13 mouse cellular contexts compared by ENCODE assay signal in the genomic region with DNA sequence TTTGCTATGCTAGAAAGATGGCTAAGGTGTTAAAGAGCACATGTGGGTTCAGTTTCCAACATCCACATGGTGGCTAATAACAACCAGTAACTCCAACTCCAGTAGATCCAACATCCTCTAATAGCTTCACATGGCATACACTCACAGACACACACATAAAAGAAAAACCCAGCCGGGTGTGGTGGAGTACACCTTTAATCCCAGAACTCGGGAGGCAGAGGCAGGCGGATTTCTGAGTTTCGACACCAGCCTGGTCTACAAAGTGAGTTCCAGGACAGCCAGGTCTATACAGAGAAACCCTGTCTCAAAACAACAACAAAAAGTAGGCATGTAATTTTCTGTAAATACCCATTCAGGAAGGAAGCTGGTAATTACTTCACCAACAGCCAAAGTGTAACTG. TPM values are rescaled to one million over a fixed set of nuclear protein-coding genes. Genes with fewer than 3 reads are reported as not detected.
DNase-seq lines count a peak whose midpoint lies in the region; ATAC-seq lines count a peak whose summit lies in the region.
"Had no signal": no experiment of that assay in that cellular context is flagged by ENCODE, and none has a peak within 500 bp of the region (broad histone marks: within the 10 kb centered on the region; RNA-seq: fewer than 3 reads in every experiment).

No protein-coding gene starts in this region.

- no peaks in the 10 kb centered on the region for H3K9me3 ChIP-seq in midbrain, embryonic 12.5 days
- no peaks in the 10 kb centered on the region for H3K9me3 ChIP-seq in midbrain, embryonic 11.5 days (ENCODE audit: control insufficient read depth, low read length)
- H3K9me3 ChIP-seq in embryonic facial prominence, embryonic 10.5 days: no peaks in the 10 kb centered on the region
- no peaks in the 10 kb centered on the region for H3K9me3 ChIP-seq in limb, embryonic 12.5 days
- H3K9me3 ChIP-seq in kidney, embryonic 15.5 days (replicated peaks): no peaks in the 10 kb centered on the region

- H3K36me3 ChIP-seq in midbrain, embryonic 12.5 days: peaks cover 32% of the 10 kb centered on the region
- peaks cover 15% of the 10 kb centered on the region for H3K36me3 ChIP-seq in midbrain, embryonic 11.5 days (ENCODE audit: control insufficient read depth, insufficient read depth, low read length)
- H3K36me3 ChIP-seq in embryonic facial prominence, embryonic 10.5 days (replicated peaks): peaks cover 58% of the 10 kb centered on the region
- H3K36me3 ChIP-seq in limb, embryonic 12.5 days: peaks cover 48% of the 10 kb centered on the region
- peaks cover 43% of the 10 kb centered on the region for H3K36me3 ChIP-seq in kidney, embryonic 15.5 days

- peak overlapping the region; percentile 99; the same call in 1 of the 2 replicates for H3K4me3 ChIP-seq in midbrain, embryonic 12.5 days
- no peak overlapping the region for H3K4me3 ChIP-seq in midbrain, embryonic 11.5 days (ENCODE audit: low read depth, low read length)
- H3K4me3 ChIP-seq in embryonic facial prominence, embryonic 10.5 days: peak overlapping the region; percentile 99
- peak overlapping the region; percentile 82; the same call in 1 of the 2 replicates for H3K4me3 ChIP-seq in limb, embryonic 12.5 days (replicated peaks)
- no peak overlapping the region; the same call in 1 of the 2 replicates for H3K4me3 ChIP-seq in kidney, embryonic 15.5 days (replicated peaks)

- no peaks in the 10 kb centered on the region for H3K27me3 ChIP-seq in midbrain, embryonic 12.5 days
- H3K27me3 ChIP-seq in midbrain, embryonic 11.5 days (ENCODE audit: control insufficient read depth, insufficient read depth, low read length): no peaks in the 10 kb centered on the region
- no peaks in the 10 kb centered on the region for H3K27me3 ChIP-seq in embryonic facial prominence, embryonic 10.5 days (replicated peaks; ENCODE audit: low read depth, poor library complexity, severe bottlenecking)
- no peaks in the 10 kb centered on the region for H3K27me3 ChIP-seq in limb, embryonic 12.5 days
- no peaks in the 10 kb centered on the region for H3K27me3 ChIP-seq in kidney, embryonic 15.5 days

- WGBS in midbrain, embryonic 12.5 days: 90% methylated on average over 4 of the region's 4 CpGs
- WGBS in midbrain, embryonic 11.5 days: 94% methylated on average over 4 of the region's 4 CpGs
- WGBS in embryonic facial prominence, embryonic 10.5 days: 92% methylated on average over 4 of the region's 4 CpGs
- 90% methylated on average over 4 of the region's 4 CpGs for WGBS in limb, embryonic 12.5 days
- 90% methylated on average over 4 of the region's 4 CpGs for whole genome bisulfite sequencing in kidney, embryonic 15.5 days

- peaks cover 21% of the 10 kb centered on the region for H3K4me1 ChIP-seq in midbrain, embryonic 12.5 days
- peaks cover 8% of the 10 kb centered on the region for H3K4me1 ChIP-seq in midbrain, embryonic 11.5 days (ENCODE audit: control insufficient read depth, insufficient read depth, low read length)
- H3K4me1 ChIP-seq in embryonic facial prominence, embryonic 10.5 days: peaks cover 16% of the 10 kb centered on the region
- H3K4me1 ChIP-seq in limb, embryonic 12.5 days (replicated peaks): peaks cover 11% of the 10 kb centered on the region
- H3K4me1 ChIP-seq in kidney, embryonic 15.5 days: peaks cover 19% of the 10 kb centered on the region

- H3K4me2 ChIP-seq in midbrain, embryonic 12.5 days (replicated peaks): peak overlapping the region; percentile 66
- no peak overlapping the region; the same call in 1 of the 2 replicates for H3K4me2 ChIP-seq in midbrain, embryonic 11.5 days
- peak overlapping the region; percentile 62 for H3K4me2 ChIP-seq in limb, embryonic 12.5 days
- no peak overlapping the region for H3K4me2 ChIP-seq in kidney, embryonic 15.5 days

- H3K27ac ChIP-seq in midbrain, embryonic 12.5 days (replicated peaks): no peak overlapping the region
- no peak overlapping the region for H3K27ac ChIP-seq in midbrain, embryonic 11.5 days (ENCODE audit: low read depth, low read length)
- no peak overlapping the region for H3K27ac ChIP-seq in embryonic facial prominence, embryonic 10.5 days (replicated peaks)
- no peak overlapping the region for H3K27ac ChIP-seq in limb, embryonic 12.5 days
- H3K27ac ChIP-seq in kidney, embryonic 15.5 days: no peak overlapping the region
- H3K27ac ChIP-seq: stomach, postnatal 0 days had no signal

- DNase-seq in heart, adult 11 months: peak; percentile 79
- DNase-seq in heart, postnatal 4 days: no peak
- DNase-seq in midbrain, embryonic 11.5 days (ENCODE audit: low spot score, missing footprints): no peak
- DNase-seq in embryonic facial prominence, embryonic 10.5 days (ENCODE audit: low spot score): no peak
- DNase-seq in gastrocnemius, postnatal 10 days: no peak
- DNase-seq: cerebellum, adult 11-12 months; gastrocnemius, postnatal 25 days; kidney, adult 2 months; kidney, postnatal 4 days had no signal

- H3K9ac ChIP-seq in midbrain, embryonic 12.5 days (replicated peaks): no peak overlapping the region
- H3K9ac ChIP-seq in midbrain, embryonic 11.5 days (ENCODE audit: low read length): no peak overlapping the region
- no peak overlapping the region for H3K9ac ChIP-seq in limb, embryonic 12.5 days (replicated peaks)
- no peak overlapping the region for H3K9ac ChIP-seq in kidney, embryonic 15.5 days

- no peak for ATAC-seq in midbrain, embryonic 12.5 days (ENCODE audit: low FRiP score, low read depth)
- ATAC-seq in midbrain, embryonic 11.5 days (ENCODE audit: low FRiP score): no peak
- no peak for ATAC-seq in limb, embryonic 12.5 days (ENCODE audit: insufficient number of reproducible peaks, insufficient read depth, low FRiP score, low TSS enrichment, low read depth)
- ATAC-seq in kidney, embryonic 15.5 days (replicated peaks; ENCODE audit: low FRiP score): no peak

RNA-seq across cellular contexts. Expression of gene Nasp, which starts 2.9 kb away (rescaled TPM):
- total RNA-seq in heart, postnatal 4 days (2021): 10 to 100 TPM; 89.1 to 92.2 TPM
- 229 and 242 TPM in 2 replicates for polyA plus RNA-seq in midbrain, embryonic 12.5 days (2016; fragmentation: Nextera tagmentation; extraction: Ambion mirVana)
- 304 and 328 TPM in 2 replicates for polyA plus RNA-seq in midbrain, embryonic 11.5 days (2014; fragmentation: Nextera tagmentation; extraction: Ambion mirVana)
- 333 and 342 TPM in 2 replicates for polyA plus RNA-seq in embryonic facial prominence, embryonic 10.5 days (2016; fragmentation: Nextera tagmentation; extraction: Ambion mirVana)
- polyA plus RNA-seq in limb, embryonic 12.5 days (2016; fragmentation: Nextera tagmentation; extraction: Ambion mirVana): 322 and 325 TPM in 2 replicates
- 175 and 180 TPM in 2 replicates for polyA plus RNA-seq in kidney, embryonic 15.5 days (2015; fragmentation: Nextera tagmentation; extraction: Ambion mirVana)
- total RNA-seq in gastrocnemius, postnatal 10 days (2021): 10 to 100 TPM; 22.2 to 28.5 TPM

RNA-seq across cellular contexts. Expression of gene Akr1a1, which starts 26.6 kb away (rescaled TPM):
- 100 to 1,000 TPM; 438 to 466 TPM for total RNA-seq in heart, postnatal 4 days (2021)
- polyA plus RNA-seq in midbrain, embryonic 12.5 days (2016; fragmentation: Nextera tagmentation; extraction: Ambion mirVana): 463 and 513 TPM in 2 replicates
- 544 TPM in 2 replicates for polyA plus RNA-seq in midbrain, embryonic 11.5 days (2014; fragmentation: Nextera tagmentation; extraction: Ambion mirVana)
- 644 and 663 TPM in 2 replicates for polyA plus RNA-seq in embryonic facial prominence, embryonic 10.5 days (2016; fragmentation: Nextera tagmentation; extraction: Ambion mirVana)
- polyA plus RNA-seq in limb, embryonic 12.5 days (2016; fragmentation: Nextera tagmentation; extraction: Ambion mirVana): 634 and 637 TPM in 2 replicates
- polyA plus RNA-seq in kidney, embryonic 15.5 days (2015; fragmentation: Nextera tagmentation; extraction: Ambion mirVana): 721 and 765 TPM in 2 replicates
- 100 to 1,000 TPM; 300 to 334 TPM for total RNA-seq in gastrocnemius, postnatal 10 days (2021)

RNA-seq across cellular contexts. Expression of gene Ccdc17, which starts 28.4 kb away (rescaled TPM):
- total RNA-seq in heart, postnatal 4 days (2021): 1 to 10 TPM; 1.5 to 4.1 TPM
- 3.4 and 4.6 TPM in 2 replicates for polyA plus RNA-seq in midbrain, embryonic 12.5 days (2016; fragmentation: Nextera tagmentation; extraction: Ambion mirVana)
- polyA plus RNA-seq in midbrain, embryonic 11.5 days (2014; fragmentation: Nextera tagmentation; extraction: Ambion mirVana): 1.7 and 2.6 TPM in 2 replicates
- 1.6 and 1.7 TPM in 2 replicates for polyA plus RNA-seq in embryonic facial prominence, embryonic 10.5 days (2016; fragmentation: Nextera tagmentation; extraction: Ambion mirVana)
- polyA plus RNA-seq in limb, embryonic 12.5 days (2016; fragmentation: Nextera tagmentation; extraction: Ambion mirVana): 2.4 and 2.5 TPM in 2 replicates
- polyA plus RNA-seq in kidney, embryonic 15.5 days (2015; fragmentation: Nextera tagmentation; extraction: Ambion mirVana): 3.6 and 4.8 TPM in 2 replicates
- 1 to 10 TPM; 2.1 to 2.4 TPM for total RNA-seq in gastrocnemius, postnatal 10 days (2021)

Comparison
In these comparisons a context has a peak if more than half of its experiments do, and no peak if none do; other contexts are left out.
1. H3K4me2 ChIP-seq: peak in midbrain, embryonic 12.5 days (single experiment) and limb, embryonic 12.5 days (single experiment); none in midbrain, embryonic 11.5 days (single experiment) and kidney, embryonic 15.5 days (single experiment).
2. H3K4me3 ChIP-seq: peak in midbrain, embryonic 12.5 days (single experiment), embryonic facial prominence, embryonic 10.5 days (single experiment) and limb, embryonic 12.5 days (single experiment); none in midbrain, embryonic 11.5 days (single experiment) and kidney, embryonic 15.5 days (single experiment).